In genomic region chr11:6546205-6547013, GRCm38 (mm10) we compare ENCODE assay signal across 8 mouse cellular contexts. TPM values are rescaled to one million over a fixed set of nuclear protein-coding genes. Genes with fewer than 3 reads are reported as not detected.
DNase-seq lines count a peak whose midpoint lies in the region; ATAC-seq lines count a peak whose summit lies in the region.

TSS of gene Ccm2 (plus strand) at chr11:6546887.

- peak within 1 kb of the TSS; percentile 87 for H3K4me2 ChIP-seq in intestine, embryonic 14.5 days (ENCODE audit: low read length)

- intact Hi-C loops in left cerebral cortex, postnatal 14 days (cut with DNase I), result no loop called here

- H3K27me3 ChIP-seq in intestine, embryonic 14.5 days (replicated peaks; ENCODE audit: control insufficient read depth, insufficient read depth, low read length), result no peaks in the 10 kb centered on the region

- peak within 1 kb of the TSS; percentile 88 for H3K4me3 ChIP-seq in intestine, embryonic 14.5 days (ENCODE audit: low read depth, low read length)

- DNase-seq in adrenal gland, adult 18-20 months (ENCODE audit: low spot score in 2 of 2), result peak; percentile 93 to 95
- DNase-seq in embryo, embryonic 11 days, result peak; percentile 95
- peak; percentile 94 for DNase-seq in gastrocnemius, postnatal 25 days
- DNase-seq in intestine, embryonic 14.5 days (ENCODE audit: low spot score), result peak; percentile 99
- peak; percentile 96 to 97 for DNase-seq in left cerebral cortex, postnatal 14 days (ENCODE audit: low spot score in 2 of 2)
- DNase-seq in mesoderm, embryonic 11.5 days (ENCODE audit: low read depth, low spot score), result peak; percentile 94
- peak; percentile 92 for DNase-seq in right cerebral cortex, postnatal 36 days (ENCODE audit: low spot score in 2 of 2)
- DNase-seq in yolk sac, embryonic 10.5 days (ENCODE audit: low spot score), result peak; percentile 98

- H3K27ac ChIP-seq in intestine, embryonic 14.5 days (ENCODE audit: low read depth), result peak within 1 kb of the TSS; percentile 97

- under 1% methylated on average over 34 of the region's 57 CpGs for WGBS in intestine, embryonic 14.5 days

- no peaks in the 10 kb centered on the region for H3K36me3 ChIP-seq in intestine, embryonic 14.5 days (ENCODE audit: control insufficient read depth, insufficient read depth, low read length)

- no peaks in the 10 kb centered on the region for H3K9me3 ChIP-seq in intestine, embryonic 14.5 days (ENCODE audit: control insufficient read depth, low read length)

- peaks cover 10% of the 10 kb centered on the region for H3K4me1 ChIP-seq in intestine, embryonic 14.5 days (replicated peaks; ENCODE audit: control insufficient read depth, insufficient read depth, low read length)

- peak; percentile 96 for ATAC-seq in intestine, embryonic 14.5 days (replicated peaks; ENCODE audit: low FRiP score, low TSS enrichment, low read depth)

- H3K9ac ChIP-seq in intestine, embryonic 14.5 days (ENCODE audit: low read length), result peak within 1 kb of the TSS; percentile 78

RNA-seq across cellular contexts. Expression of gene Ccm2, which starts in this region (rescaled TPM):
- total RNA-seq in adrenal gland, adult 18-20 months (2021), result 10 to 100 TPM; 41.7 to 60.2 TPM
- 10 to 100 TPM; 20.1 to 20.8 TPM for total RNA-seq in gastrocnemius, postnatal 25 days (2021)
- polyA plus RNA-seq in intestine, embryonic 14.5 days (2014; fragmentation: Nextera tagmentation; extraction: Ambion mirVana), result 87.0 and 90.6 TPM in 2 replicates
- 10 to 100 TPM; 54.3 to 54.4 TPM for total RNA-seq in left cerebral cortex, postnatal 14 days (2021)

Comparison
In these comparisons a context has a peak if more than half of its experiments do, and no peak if none do; other contexts are left out.
1. Peak in every context shown above with its lines: DNase-seq, ATAC-seq, H3K4me3 ChIP-seq and H3K27ac ChIP-seq.